Mouse (Mus musculus): ENCODE measurements around the gene Gm45785.

Gm45785 gene

GRCm38 (mm10) chr7:140857550-140858505 lies 1.7 kb upstream of the Gm45785 start, which contains the start of gene Bet1l:
Gene Bet1l (minus strand): TSS chr7:140857577.
- no peak for DNase-seq (ENCODE audit: low read depth, low spot score)

- DNase-seq (ENCODE audit: low read depth, low spot score): peak; percentile 88
These were observed 836 bp upstream of the Gm45785 start, which contains the start of gene Ric8a for GRCm38 (mm10) chr7:140856785-140857549. Gene Ric8a (plus strand): TSS chr7:140856957.

GRCm38 (mm10) chr7:140855181-140855580 lies 950 bp downstream of the Gm45785 start:
- DNase-seq (ENCODE audit: low read depth, low spot score): no peak

- no peak for DNase-seq (ENCODE audit: low read depth, low spot score)
These were observed 1.6 kb downstream of the Gm45785 start for GRCm38 (mm10) chr7:140854483-140854882.

GRCm38 (mm10) chr7:140853386-140853785 lies 2.7 kb downstream of the Gm45785 start:
- DNase-seq (ENCODE audit: low read depth, low spot score): no peak

- no peak for DNase-seq (ENCODE audit: low read depth, low spot score)
These were observed 4.2 kb downstream of the Gm45785 start for GRCm38 (mm10) chr7:140851916-140852315.

- DNase-seq (ENCODE audit: low read depth, low spot score): no peak
These were observed 7.5 kb downstream of the Gm45785 start for GRCm38 (mm10) chr7:140848591-140848990.

- no peak for DNase-seq (ENCODE audit: low read depth, low spot score)
These were observed 8.2 kb downstream of the Gm45785 start, which contains the start of gene Odf3 for GRCm38 (mm10) chr7:140847755-140848580. Gene Odf3 (plus strand): TSS chr7:140847805.

- DNase-seq (ENCODE audit: low read depth, low spot score): no peak
These were observed 9.5 kb downstream of the Gm45785 start for GRCm38 (mm10) chr7:140846676-140847075.

GRCm38 (mm10) chr7:140845683-140846082 lies 10.4 kb downstream of the Gm45785 start:
- DNase-seq (ENCODE audit: low read depth, low spot score): no peak

GRCm38 (mm10) chr7:140844905-140845665 lies 11.0 kb downstream of the Gm45785 start, which contains the start of gene Scgb1c1:
Gene Scgb1c1 (plus strand): TSS chr7:140845547.
- peak; percentile 81 for DNase-seq (ENCODE audit: low read depth, low spot score)

- no peak for DNase-seq (ENCODE audit: low read depth, low spot score)
These were observed 12.3 kb downstream of the Gm45785 start for GRCm38 (mm10) chr7:140843806-140844205.

- DNase-seq (ENCODE audit: low read depth, low spot score): no peak
These were observed 15.1 kb downstream of the Gm45785 start for GRCm38 (mm10) chr7:140840750-140841735.

GRCm38 (mm10) chr7:140839556-140839955 lies 16.6 kb downstream of the Gm45785 start:
- no peak for DNase-seq (ENCODE audit: low read depth, low spot score)

- DNase-seq (ENCODE audit: low read depth, low spot score): no peak
These were observed 19.7 kb downstream of the Gm45785 start for GRCm38 (mm10) chr7:140836243-140837115.

- DNase-seq (ENCODE audit: low read depth, low spot score): no peak
These were observed 20.4 kb downstream of the Gm45785 start for GRCm38 (mm10) chr7:140835758-140836087.

GRCm38 (mm10) chr7:140834968-140835757 lies 21.0 kb downstream of the Gm45785 start, which contains the start of gene Urah:
Gene Urah (plus strand): TSS chr7:140835018.
- no peak for DNase-seq (ENCODE audit: low read depth, low spot score)
